Mouse (Mus musculus) adipocyte (in vitro differentiated cells): ENCODE measurements around the gene Ephb1.

Experiments used
- DNase-seq: peaks from one replicate; pipeline ENCODE4 v3.0.0-alpha.2; 2016; ENCODE audit warnings: low spot score

Gene Ephb1

DNA sequence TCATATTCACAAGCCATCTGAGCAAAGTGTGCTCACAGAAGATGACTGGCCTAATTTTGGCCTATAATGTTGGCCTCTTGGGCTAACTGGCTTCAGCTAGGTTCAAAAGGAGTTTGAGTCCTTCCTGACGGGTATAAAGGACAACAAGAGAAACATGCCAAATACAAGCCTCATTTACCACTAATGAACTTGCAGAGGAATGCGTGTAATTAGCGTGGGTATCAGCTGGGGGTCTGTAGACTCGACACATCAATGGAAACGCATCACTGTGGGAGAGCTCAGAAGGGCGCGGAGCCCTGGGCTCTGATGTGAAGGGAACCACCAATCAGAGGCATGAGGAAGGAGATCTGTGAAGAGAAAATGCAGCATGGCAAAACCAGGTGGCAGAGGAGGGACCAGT lies 108.9 kb downstream of the Ephb1 start:
- DNase-seq: no peak

DNA sequence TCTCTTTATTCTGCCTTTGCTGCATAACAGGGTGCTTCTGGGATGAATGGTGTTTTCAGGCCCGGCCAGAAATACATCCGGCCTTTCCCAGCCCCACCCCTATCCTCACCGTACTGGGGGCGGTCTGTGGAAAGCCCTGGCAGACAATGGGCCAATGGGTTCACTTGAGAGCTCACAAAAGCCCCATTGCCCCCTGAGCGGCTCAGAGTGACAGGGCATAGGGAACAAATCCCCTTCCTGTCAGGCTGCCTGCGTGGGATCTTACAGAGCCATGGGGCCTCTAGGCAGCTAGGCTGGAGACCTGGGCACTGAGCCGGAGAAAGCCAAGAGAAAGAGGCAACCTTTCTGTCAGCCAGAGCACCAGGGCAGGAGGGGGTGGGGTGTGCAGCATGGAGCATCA lies 111.2 kb downstream of the Ephb1 start:
- no peak for DNase-seq

DNA sequence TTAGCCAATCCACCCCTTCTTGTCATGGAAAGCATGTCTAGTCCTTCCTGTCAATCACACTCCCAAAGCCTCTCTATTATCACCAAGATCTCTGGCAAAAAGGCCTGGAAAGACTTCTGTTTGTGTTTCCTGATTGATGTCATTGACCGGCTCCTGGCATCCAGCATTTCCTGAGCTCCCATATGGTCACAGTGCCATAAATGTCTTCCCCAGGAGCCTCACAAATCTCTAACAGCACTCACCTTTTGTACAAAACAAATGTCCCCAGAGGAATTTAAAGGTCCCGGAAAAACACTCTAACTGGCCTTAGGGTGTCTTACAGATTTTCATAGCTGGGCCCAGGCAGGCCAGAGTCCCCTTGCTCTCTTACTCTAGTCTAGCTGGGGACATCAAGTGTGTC lies 112.9 kb downstream of the Ephb1 start:
- DNase-seq: no peak

DNA sequence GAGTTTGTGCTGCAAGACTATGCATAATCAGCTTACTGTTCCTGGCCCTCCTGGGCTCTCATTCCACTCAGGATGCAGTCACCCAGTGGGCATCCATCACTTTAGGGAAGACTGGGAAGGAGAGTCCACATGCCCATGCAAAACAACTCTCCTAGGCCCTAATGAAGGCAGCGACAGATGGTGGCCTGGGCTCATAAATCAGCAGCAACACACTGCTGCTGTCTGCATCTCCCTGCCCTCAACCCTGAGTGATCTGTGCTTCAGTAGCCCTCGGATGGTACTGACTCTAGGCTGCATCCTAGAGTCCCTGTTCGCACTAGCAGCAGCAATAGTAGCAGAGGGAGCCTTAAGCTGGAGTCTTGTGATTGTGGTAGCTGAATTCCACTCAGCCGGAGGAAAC lies 114.3 kb downstream of the Ephb1 start:
- no peak for DNase-seq

DNA sequence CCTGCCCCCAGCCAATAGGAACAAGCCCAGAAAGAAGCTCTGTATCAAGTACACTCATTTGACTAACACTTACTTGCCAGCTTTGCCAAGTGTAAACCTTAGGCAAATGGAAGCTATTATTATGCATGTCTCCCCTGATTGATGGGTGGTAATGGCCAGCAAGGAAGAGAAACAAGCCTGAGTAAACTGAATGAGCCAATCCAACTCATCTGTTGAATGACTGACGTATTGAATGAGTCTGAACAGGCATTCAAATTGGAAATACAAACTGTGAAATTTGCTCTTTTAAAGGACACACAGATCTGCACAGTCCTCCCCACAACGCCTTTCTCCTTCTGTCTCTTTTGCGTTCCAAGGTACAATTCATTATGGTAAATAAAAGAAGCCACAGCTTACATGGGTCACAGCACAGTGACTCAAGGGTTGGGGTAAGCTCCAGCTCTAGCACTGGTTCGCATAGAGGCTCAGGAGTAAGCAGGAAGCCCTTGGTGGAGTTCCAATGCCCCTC lies 119.0 kb downstream of the Ephb1 start:
- no peak for DNase-seq

DNA sequence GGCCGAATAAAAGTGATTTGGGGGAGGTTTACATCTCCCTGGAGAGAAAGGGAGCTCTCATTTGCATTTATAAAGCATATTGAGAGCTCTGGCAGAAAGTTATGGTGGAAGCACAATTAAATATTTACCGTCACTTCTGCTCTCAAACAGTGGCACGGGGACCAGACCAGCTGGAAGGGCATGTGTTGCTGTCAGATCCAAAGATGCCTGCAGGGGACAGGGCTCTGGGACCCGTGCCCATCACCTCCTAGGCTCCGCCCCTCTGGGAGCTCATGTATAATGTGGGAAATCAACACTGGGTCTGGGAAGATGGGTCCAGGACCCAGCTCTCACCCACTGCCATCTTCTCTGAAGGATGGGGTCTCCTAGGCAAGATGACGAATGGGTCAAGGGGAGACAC lies 123.2 kb downstream of the Ephb1 start:
- DNase-seq: no peak

DNA sequence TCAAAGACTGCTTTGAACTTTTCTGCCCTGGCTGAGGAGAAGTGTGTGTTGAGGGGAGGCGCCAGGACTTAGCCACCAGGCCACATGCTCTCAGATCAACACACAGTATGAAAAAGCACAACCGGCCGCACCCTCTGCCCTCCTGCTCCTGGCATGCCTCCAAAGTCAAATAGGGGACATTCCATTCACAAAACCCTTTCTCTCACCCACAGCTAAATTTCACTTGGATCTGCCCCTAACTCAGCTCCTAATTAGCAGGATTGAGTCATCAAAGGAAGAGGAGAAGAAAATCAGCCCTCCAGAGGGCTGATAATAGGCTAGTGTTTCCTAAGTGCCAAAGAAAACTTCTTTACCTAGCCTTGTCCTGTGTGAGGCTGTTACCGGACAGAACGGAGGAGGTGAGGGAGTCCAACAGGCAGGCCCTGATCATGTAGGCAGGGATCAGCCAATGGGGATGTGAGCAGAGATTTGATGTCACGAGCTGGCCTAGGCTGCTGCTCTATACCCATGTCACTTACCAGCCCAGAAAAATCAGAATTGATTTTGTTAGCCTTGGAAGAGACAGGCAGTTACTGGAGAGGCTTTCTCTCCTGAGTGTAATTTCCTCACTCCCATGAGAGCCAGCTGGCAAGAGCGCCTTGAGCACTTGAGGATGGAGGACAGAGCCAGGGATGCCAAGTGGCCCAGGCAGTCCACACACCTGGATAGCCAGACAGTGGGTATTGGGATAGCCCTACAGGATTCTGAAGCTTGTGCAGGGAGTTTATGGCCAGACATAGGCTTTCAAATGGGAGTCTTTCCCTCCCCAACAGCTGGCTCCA lies 137.5 kb downstream of the Ephb1 start:
- DNase-seq: no peak

DNA sequence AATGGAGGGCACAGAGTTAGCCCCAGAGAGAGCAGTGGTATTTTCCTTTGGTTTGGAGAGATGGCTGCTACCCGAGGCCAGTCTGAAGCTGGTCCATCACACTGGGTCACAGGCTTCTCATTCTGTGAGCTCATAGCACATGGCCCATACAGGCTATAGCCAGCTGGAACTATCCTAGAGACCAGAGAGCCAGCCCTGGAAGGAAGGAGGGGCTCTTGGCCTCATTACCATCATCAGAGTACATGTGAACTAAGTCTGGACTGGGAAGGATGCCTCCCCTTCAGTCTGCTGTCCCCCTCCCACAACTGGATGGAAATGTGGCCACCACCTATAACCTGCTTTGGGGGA lies 142.5 kb downstream of the Ephb1 start:
- no peak for DNase-seq

DNA sequence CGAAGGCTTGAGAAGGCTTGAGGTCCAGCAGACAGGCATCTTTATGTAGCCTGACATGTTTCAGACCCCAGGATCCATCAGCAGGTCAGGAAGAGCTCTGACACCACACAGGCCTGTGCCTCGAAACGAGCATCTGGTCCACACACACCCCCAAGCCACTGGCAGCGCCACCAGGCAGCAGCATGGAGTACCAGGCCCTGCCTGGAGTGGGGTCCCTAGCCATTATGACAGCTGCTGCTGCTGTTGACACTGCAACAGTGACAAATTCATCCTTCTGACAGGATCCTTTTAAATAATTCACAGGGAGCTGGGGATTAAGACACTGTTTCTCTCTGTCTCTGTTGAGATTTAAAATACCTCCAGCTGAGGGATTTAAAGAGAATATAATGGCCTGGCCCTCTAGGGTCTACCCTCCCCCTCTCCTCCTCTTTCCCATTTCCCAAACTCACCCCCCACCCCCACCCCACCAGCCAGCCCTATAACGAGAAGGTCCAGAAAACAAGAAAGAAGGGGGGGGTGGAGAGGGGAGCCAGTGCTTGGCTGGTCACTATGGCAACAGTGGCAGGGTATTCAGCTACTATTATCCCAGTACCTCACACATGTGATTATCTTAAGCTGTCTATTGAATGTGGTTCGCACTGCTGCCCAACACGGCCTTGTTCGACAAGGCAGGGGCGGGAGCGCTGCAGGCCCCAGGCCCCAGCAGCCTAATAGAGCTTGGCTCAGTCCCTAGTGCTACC lies 143.0 kb downstream of the Ephb1 start:
- no peak for DNase-seq

DNA sequence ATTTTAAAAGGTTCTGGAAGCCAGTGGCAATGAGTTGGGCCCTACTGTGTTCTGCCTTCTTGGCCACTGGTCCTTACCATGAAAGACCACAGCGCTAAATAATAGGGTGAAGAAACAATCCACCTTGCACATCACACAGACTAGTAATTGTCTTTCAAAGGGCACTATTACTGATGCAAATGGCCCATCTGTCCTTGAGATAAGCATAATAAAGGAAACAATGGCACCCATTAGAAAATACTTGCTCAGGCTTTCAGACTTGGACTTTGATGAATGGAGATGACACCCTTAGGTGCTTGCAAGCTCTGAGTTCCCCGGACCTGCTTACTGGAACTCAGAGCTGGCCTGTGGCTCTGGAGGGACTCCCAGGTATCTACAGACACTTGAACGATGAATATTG lies 149.0 kb downstream of the Ephb1 start:
- no peak for DNase-seq

DNA sequence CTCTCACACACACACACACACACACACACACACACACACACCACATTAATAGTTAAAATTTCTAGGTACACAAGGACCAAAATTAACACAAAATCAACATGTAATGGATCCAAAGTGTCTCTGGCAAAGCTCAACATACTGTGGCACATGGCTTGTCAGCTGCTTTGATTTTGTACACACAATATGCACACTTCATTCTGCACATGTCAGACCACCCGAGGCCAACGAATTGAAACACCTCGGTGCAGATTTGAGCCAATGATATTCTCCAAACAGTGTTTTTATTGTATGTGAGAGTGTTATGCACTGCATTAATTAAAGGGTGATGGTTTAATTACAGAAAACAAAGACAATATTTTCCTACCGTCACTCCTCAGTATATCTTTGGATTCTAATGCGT lies 152.6 kb downstream of the Ephb1 start:
- no peak for DNase-seq

DNA sequence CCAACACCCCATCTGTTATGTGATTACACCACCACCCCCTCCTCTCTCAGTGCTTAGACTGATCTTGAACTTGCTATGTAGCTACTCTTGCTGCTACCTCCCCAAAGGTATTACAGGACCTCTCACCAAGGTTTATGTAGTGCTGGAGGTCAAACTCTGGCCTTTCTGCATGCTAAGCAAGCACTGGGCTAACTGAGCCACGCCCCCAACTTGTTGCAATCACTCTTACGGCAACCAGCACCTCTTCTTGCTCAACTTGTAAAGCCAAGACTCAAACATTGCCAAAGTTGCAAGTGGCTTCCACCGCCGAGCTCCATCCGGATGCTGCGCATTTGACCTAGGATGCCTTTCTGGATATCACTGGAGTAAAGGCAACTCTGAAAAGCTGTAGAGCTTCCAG lies 157.6 kb downstream of the Ephb1 start:
- peak; percentile 2 for DNase-seq

DNA sequence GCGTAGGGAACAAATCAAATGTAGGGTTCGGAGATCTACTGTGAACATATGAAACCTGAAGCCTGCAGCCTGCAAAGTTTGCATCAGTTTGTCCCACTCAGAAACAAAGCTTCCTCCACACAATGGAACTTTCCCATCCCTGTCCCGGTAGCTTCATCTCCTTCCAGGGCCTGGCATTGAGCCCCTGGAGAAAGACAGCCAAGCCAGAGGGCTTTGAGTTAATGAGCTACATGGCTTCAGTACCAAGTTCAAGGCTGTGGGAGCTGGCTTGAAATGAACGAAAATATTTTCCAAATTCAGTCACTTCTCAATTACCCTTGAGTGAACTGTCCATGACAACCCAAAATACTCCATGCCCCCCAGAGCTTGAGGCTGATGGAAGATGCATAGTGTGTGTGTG lies 160.4 kb downstream of the Ephb1 start:
- no peak for DNase-seq

DNA sequence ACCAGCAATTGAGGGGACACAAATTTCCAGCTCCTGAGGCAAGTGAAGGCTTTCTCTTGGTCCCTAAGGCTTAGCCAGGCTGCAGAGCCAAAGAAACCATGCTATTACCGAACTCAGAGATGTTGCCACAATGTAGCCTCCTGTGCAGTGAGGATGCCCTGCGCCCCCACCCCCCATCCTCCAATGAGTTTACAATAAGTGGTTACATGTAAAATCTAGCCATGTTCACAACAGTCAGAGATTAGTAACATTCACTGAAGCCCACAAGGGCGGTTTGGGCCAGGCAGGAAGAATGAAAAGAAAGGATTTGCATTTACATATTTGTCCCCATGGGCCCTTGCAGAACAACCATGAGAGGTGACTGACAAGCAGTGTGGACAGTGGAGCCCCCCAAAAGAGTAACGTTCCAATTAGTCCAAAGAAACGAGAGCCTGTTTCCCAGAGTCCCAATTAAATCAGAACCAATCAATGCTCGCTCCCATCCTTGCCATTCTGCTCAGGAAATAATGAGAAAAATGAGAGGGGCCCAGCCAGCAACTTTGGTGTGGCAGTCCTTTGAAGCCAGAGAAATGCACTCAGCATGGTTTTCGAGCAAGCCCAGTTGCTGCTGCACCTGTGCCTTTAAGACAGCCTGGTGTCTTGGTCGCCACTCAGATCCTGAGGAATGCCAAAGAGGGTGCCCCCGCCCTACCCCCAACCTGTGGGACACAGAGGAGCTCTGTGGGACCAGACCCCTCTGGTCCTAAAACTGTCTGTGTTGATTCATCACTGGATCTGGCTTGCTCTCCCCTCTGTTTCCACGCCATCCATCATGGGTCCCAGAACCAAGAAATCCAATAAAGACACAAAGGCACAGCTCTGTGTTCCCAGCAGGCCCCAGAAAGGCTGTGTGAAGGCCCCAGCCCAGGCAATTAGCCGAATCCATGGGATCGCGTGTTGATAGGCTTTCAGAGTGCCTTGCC lies 161.5 kb downstream of the Ephb1 start:
- no peak for DNase-seq

DNA sequence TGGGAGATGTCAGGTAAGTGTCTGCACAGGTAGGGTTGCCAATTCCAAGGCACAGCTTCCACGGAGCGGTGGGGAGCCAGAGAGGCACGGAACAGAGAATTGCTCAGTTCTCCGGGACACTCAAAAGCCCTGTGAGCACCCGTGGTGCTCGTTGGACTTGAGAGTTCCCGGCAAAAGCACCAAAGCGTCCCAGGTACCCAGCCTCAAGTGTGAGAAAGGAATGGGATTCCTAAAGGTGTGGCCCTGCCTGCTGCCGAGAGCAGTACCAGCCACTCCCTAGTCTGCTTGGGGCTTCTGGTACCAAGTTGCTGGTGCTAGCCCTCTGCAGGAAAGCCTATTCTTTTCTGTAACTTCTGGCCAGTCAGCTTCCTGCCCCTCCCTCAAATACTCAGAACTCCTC lies 164.4 kb downstream of the Ephb1 start:
- no peak for DNase-seq

DNA sequence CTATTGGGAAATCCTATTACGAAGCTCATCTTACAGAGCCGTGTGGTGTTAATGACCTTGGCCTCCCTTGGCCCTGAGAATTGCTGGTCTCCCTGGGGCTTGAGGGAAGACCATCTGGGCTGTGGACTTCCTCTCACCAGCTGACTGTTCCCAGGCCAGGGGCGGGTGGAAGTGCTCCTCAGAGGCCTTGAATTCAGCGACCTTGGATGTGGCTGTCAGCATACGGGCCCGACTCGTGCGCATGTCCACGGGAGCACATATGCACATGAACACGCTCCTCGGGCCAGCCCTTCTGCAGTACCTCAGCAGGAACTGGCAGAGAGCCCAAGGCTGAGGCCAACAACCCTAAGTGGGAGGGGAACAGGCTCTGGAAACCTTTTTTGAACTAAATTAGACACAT lies 165.1 kb downstream of the Ephb1 start:
- no peak for DNase-seq

DNA sequence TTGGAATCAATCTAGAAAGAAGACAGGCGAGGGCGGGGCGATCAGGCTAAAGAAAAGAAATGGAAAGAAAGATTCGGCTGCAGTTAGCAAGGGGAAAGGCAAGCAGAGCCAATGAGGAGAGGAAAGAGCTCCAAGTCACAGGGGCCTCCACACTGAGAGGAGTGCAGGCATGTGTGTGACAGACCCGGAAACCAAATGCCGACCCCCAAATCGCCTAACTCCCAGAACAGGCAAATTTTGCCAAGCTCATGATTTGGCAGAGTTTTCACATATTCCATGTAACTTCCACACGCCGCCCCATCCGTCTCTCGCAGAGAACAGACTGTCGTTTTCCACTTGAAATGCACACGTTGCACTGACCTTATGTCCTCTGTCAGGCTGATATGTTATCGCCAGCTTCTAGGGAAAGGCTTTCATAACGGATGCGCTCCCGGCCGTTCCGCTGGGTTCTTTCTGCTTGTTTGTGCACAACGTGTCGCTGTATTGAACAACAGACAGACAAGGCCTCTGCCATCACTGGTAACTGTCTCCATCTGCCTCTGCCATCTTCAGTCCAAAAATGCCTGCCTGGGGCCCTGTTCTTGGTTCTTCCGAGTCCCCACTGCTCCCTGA lies 170.7 kb downstream of the Ephb1 start:
- DNase-seq: no peak

DNA sequence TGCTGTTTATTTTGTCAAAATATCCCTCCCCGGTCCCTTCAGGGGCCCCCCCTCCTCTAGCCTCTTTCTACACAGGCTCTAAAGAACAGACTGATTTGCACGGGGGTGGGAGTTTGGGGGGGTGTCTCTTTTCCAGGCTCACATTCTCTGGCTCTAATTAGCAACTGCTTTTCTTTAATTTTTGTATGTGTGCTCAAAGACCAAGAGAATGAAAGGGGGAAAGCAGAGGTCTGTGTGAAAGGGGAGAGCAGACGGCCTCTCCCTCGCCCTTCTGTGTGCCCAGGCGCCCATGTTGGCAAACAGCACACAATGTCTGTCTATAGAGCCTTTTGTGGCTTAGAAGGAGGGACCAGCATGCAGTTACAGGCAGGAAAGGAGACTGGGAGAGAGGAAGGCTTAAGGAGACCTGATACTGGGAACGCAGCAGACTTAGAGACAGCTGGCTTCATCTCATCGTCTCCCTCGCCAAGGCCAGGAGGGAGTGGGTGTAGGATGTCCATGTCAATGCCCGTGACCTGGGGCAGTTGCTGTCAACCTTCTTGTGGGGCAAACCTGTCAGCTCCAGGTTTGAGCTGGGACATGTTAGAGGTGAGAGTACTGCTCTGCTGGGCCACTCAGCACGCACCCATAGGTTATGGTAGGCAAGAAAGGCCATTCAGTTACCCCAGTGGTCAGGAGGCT lies 172.5 kb downstream of the Ephb1 start:
- no peak for DNase-seq

DNA sequence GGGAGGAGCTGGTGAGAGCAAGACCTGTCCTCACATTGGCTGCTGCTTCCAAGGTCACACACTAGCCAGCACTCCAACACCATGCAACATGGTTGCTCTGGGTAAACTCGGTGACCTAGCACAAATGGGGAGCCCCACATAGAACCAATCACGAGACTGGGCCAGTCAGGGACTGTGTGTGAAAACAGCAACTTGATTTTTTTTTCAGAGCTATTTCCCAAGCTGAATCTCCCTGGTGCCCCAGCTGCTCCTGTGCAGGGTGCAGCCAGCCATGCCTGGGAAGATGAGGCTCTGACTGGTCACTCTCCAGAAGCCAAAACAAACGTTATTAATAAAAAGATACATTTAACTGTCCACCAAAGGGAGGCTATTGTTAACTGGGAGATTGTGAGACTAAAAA lies 173.2 kb downstream of the Ephb1 start:
- DNase-seq: no peak

DNA sequence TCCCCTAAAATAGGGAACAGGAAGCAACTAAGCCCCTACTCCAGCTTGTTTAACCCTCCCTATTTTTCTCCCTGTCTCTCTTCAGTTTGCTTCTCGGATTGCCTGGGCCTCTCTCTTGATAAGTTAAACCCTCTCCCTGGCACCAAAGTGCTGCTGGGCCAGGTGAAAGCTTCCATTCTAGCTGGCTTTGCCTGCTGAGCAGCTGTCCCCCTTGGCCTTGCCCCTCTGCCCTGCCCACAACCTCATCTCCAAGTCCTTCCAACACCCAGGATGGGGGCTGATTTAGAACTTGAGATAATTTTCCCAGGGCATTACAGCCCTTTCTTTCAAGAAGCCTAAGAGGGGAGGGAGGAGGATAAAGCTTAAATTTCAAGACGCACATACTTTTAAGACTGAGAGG lies 174.0 kb downstream of the Ephb1 start:
- no peak for DNase-seq

DNA sequence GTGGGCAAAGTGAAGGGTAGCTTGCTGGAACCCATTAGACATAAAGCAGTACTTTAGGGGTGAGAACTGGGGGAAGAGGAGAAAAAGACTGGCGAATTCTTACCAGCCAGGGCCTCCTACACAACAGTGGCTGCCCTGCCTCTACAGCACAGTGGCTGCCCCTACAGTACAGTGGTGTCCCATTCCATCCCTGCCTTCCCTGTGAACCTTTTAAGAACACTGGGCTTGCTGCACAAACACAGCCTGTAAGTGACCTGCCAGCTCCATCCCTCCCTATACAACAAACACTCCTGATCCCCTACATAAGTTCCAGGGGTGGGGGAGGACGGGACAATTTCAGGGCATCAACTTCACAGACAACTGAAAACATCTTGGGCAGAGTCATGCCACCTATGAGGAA lies 174.4 kb downstream of the Ephb1 start:
- DNase-seq: no peak
